ENCODE assay signal across 12 mouse cellular contexts in genomic region chr2:30834373-30835022, GRCm38 (mm10). TPM values are rescaled to one million over a fixed set of nuclear protein-coding genes. Genes with fewer than 3 reads are reported as not detected.
DNase-seq lines count a peak whose midpoint lies in the region; ATAC-seq lines count a peak whose summit lies in the region.
"Had no signal": no experiment of that assay in that cellular context is flagged by ENCODE, and none has a peak within 500 bp of the region (broad histone marks: within the 10 kb centered on the region; RNA-seq: fewer than 3 reads in every experiment).

Prrx2 (plus strand) TSS chr2:30834972.

- DNase-seq in heart, postnatal 25 days (ENCODE audit: low spot score): no peak
- no peak for DNase-seq in embryonic facial prominence, embryonic 11.5 days (ENCODE audit: low spot score)
- DNase-seq in limb, embryonic 11.5 days (ENCODE audit: low spot score): no peak
- no peak for DNase-seq in frontal cortex, postnatal 25 days (ENCODE audit: low spot score in 2 of 2)
- DNase-seq: cerebellum, postnatal 25 days had no signal

- peaks cover 23% of the 10 kb centered on the region for H3K4me1 ChIP-seq in heart, embryonic 15.5 days (replicated peaks)
- H3K4me1 ChIP-seq in midbrain, embryonic 12.5 days: peaks cover 11% of the 10 kb centered on the region
- H3K4me1 ChIP-seq in midbrain, embryonic 15.5 days: peaks cover 6% of the 10 kb centered on the region; the same call in 1 of the 2 replicates
- peaks cover 15% of the 10 kb centered on the region for H3K4me1 ChIP-seq in embryonic facial prominence, embryonic 11.5 days (ENCODE audit: control insufficient read depth, insufficient read depth, low read length)
- H3K4me1 ChIP-seq in limb, embryonic 11.5 days (ENCODE audit: control insufficient read depth, insufficient read depth, low read length): peaks cover 54% of the 10 kb centered on the region

- H3K9me3 ChIP-seq in heart, embryonic 15.5 days (replicated peaks): no peaks in the 10 kb centered on the region
- no peaks in the 10 kb centered on the region for H3K9me3 ChIP-seq in midbrain, embryonic 12.5 days
- no peaks in the 10 kb centered on the region for H3K9me3 ChIP-seq in midbrain, embryonic 15.5 days
- no peaks in the 10 kb centered on the region for H3K9me3 ChIP-seq in embryonic facial prominence, embryonic 11.5 days (replicated peaks; ENCODE audit: control insufficient read depth, low read length)
- no peaks in the 10 kb centered on the region for H3K9me3 ChIP-seq in limb, embryonic 11.5 days (ENCODE audit: control insufficient read depth, low read length)

- no peak for ATAC-seq in heart, embryonic 15.5 days (replicated peaks; ENCODE audit: insufficient number of reproducible peaks, insufficient read depth, low FRiP score, low read depth)
- ATAC-seq in midbrain, embryonic 12.5 days (ENCODE audit: low FRiP score, low read depth): no peak
- no peak for ATAC-seq in midbrain, embryonic 15.5 days (replicated peaks)
- ATAC-seq in embryonic facial prominence, embryonic 11.5 days (replicated peaks; ENCODE audit: insufficient number of reproducible peaks, low FRiP score, low TSS enrichment, low read depth): no peak
- no peak for ATAC-seq in limb, embryonic 11.5 days (ENCODE audit: insufficient number of reproducible peaks, low FRiP score, low TSS enrichment, low read depth)

- intact Hi-C loops in heart, postnatal 25 days (cut with DNase I): loop anchor here (5.0 kb wide), 1 partner anchor 98 kb away; no protein-coding TSS in a partner anchor

- H3K27ac ChIP-seq in heart, embryonic 15.5 days: peak within 1 kb of the TSS; percentile 53
- no peak within 1 kb of the TSS for H3K27ac ChIP-seq in midbrain, embryonic 12.5 days (replicated peaks)
- no peak within 1 kb of the TSS for H3K27ac ChIP-seq in midbrain, embryonic 15.5 days
- peak within 1 kb of the TSS; percentile 94 for H3K27ac ChIP-seq in embryonic facial prominence, embryonic 11.5 days (replicated peaks; ENCODE audit: low read depth, low read length)
- peak within 1 kb of the TSS; percentile 97 for H3K27ac ChIP-seq in limb, embryonic 11.5 days (replicated peaks; ENCODE audit: low read depth, low read length)

- no peak within 1 kb of the TSS for H3K4me2 ChIP-seq in heart, embryonic 15.5 days
- H3K4me2 ChIP-seq in midbrain, embryonic 12.5 days (replicated peaks): no peak within 1 kb of the TSS
- H3K4me2 ChIP-seq in midbrain, embryonic 15.5 days: no peak within 1 kb of the TSS
- no peak within 1 kb of the TSS for H3K4me2 ChIP-seq in embryonic facial prominence, embryonic 11.5 days (ENCODE audit: low read depth, low read length)
- H3K4me2 ChIP-seq in limb, embryonic 11.5 days (ENCODE audit: low read depth, severe bottlenecking): no peak within 1 kb of the TSS

- no peaks in the 10 kb centered on the region for H3K36me3 ChIP-seq in heart, embryonic 15.5 days
- H3K36me3 ChIP-seq in midbrain, embryonic 12.5 days: no peaks in the 10 kb centered on the region
- no peaks in the 10 kb centered on the region for H3K36me3 ChIP-seq in midbrain, embryonic 15.5 days (replicated peaks)
- no peaks in the 10 kb centered on the region for H3K36me3 ChIP-seq in embryonic facial prominence, embryonic 11.5 days (replicated peaks; ENCODE audit: control insufficient read depth, insufficient read depth, low read depth, low read length)
- H3K36me3 ChIP-seq in limb, embryonic 11.5 days (ENCODE audit: control insufficient read depth, insufficient read depth, low read length): no peaks in the 10 kb centered on the region

- H3K4me3 ChIP-seq in heart, embryonic 15.5 days: no peak within 1 kb of the TSS
- H3K4me3 ChIP-seq in midbrain, embryonic 12.5 days: no peak within 1 kb of the TSS
- no peak within 1 kb of the TSS for H3K4me3 ChIP-seq in midbrain, embryonic 15.5 days
- H3K4me3 ChIP-seq in embryonic facial prominence, embryonic 11.5 days (ENCODE audit: low read depth, low read length): no peak within 1 kb of the TSS
- no peak within 1 kb of the TSS for H3K4me3 ChIP-seq in limb, embryonic 11.5 days (ENCODE audit: low read depth, low read length)

- no peak within 1 kb of the TSS for H3K9ac ChIP-seq in heart, embryonic 15.5 days
- no peak within 1 kb of the TSS for H3K9ac ChIP-seq in midbrain, embryonic 12.5 days (replicated peaks)
- H3K9ac ChIP-seq in midbrain, embryonic 15.5 days: no peak within 1 kb of the TSS
- H3K9ac ChIP-seq in embryonic facial prominence, embryonic 11.5 days (replicated peaks; ENCODE audit: low read length): 0 out of 2 replicates have a peak within 1 kb of the TSS, but pooled peaks have one; percentile 15
- peak within 1 kb of the TSS; percentile 34 for H3K9ac ChIP-seq in limb, embryonic 11.5 days (ENCODE audit: low read length)

- no peaks in the 10 kb centered on the region for H3K27me3 ChIP-seq in heart, embryonic 15.5 days
- H3K27me3 ChIP-seq in midbrain, embryonic 12.5 days: no peaks in the 10 kb centered on the region
- no peaks in the 10 kb centered on the region for H3K27me3 ChIP-seq in midbrain, embryonic 15.5 days (replicated peaks)
- no peaks in the 10 kb centered on the region for H3K27me3 ChIP-seq in embryonic facial prominence, embryonic 11.5 days (ENCODE audit: control insufficient read depth, insufficient read depth, low read length)
- H3K27me3 ChIP-seq in limb, embryonic 11.5 days (ENCODE audit: control insufficient read depth, insufficient read depth, low read length): no peaks in the 10 kb centered on the region

- 37% methylated on average over 9 of the region's 10 CpGs for WGBS in heart, embryonic 15.5 days
- 70% methylated on average over 9 of the region's 10 CpGs for WGBS in midbrain, embryonic 12.5 days
- 63% methylated on average over 9 of the region's 10 CpGs for WGBS in midbrain, embryonic 15.5 days
- 35% methylated on average over 9 of the region's 10 CpGs for WGBS in embryonic facial prominence, embryonic 11.5 days
- 39% methylated on average over 9 of the region's 10 CpGs for WGBS in limb, embryonic 11.5 days

RNA-seq across cellular contexts. Expression of gene Prrx2, which starts in this region (rescaled TPM):
- polyA plus RNA-seq in heart, embryonic 15.5 days (2015; fragmentation: Nextera tagmentation; extraction: Ambion mirVana): 14.1 and 20.1 TPM in 2 replicates
- total RNA-seq in heart, postnatal 25 days (2021): 1 to 10 TPM in 1 of 2 experiments, under 1 TPM in 1; 0.61 to 1.9 TPM
- polyA plus RNA-seq in midbrain, embryonic 12.5 days (2016; fragmentation: Nextera tagmentation; extraction: Ambion mirVana): 19.8 and 24.9 TPM in 2 replicates
- 3.7 and 4.0 TPM in 2 replicates for polyA plus RNA-seq in midbrain, embryonic 15.5 days (2015; fragmentation: Nextera tagmentation; extraction: Ambion mirVana)
- 106 and 109 TPM in 2 replicates for polyA plus RNA-seq in embryonic facial prominence, embryonic 11.5 days (2014; fragmentation: Nextera tagmentation; extraction: Ambion mirVana)
- 138 and 155 TPM in 2 replicates for polyA plus RNA-seq in limb, embryonic 11.5 days (2014; fragmentation: Nextera tagmentation; extraction: Ambion mirVana)
- total RNA-seq: liver, adult 2 months; megakaryocyte, adult 5-6 weeks; MEL; neutrophil, adult 5-6 weeks had no signal
- polyA plus RNA-seq: liver, adult 2 months had no signal

Comparison
In these comparisons a context has a peak if more than half of its experiments do, and no peak if none do; other contexts are left out.
1. H3K27ac ChIP-seq: peak in heart, embryonic 15.5 days (single experiment), embryonic facial prominence, embryonic 11.5 days (single experiment) and limb, embryonic 11.5 days (single experiment); none in midbrain, embryonic 12.5 days (single experiment) and midbrain, embryonic 15.5 days (single experiment).
2. H3K9ac ChIP-seq: peak in embryonic facial prominence, embryonic 11.5 days (single experiment) and limb, embryonic 11.5 days (single experiment); none in heart, embryonic 15.5 days (single experiment), midbrain, embryonic 12.5 days (single experiment) and midbrain, embryonic 15.5 days (single experiment).